Mouse (Mus musculus) G1E (cell line): ENCODE measurements around the gene Mmp24. TPM values are rescaled to one million over a fixed set of nuclear protein-coding genes. Genes with fewer than 3 reads are reported as not detected.

Experiments used
- ATAC-seq: 2 replicates; pipeline ENCODE4 v1.8.0; 2016; ENCODE audit warnings: mild to moderate bottlenecking; ENCODE audit not compliant: insufficient number of reproducible peaks, poor library complexity, low FRiP score, severe bottlenecking; ENCODE audit errors: extremely low read depth
- DNase-seq: peaks from one replicate; pipeline ENCODE4 v3.0.0; 2012; ENCODE audit warnings: low spot score
- H3K27me3 ChIP-seq: 2 replicates; pipeline ENCODE4 v1.6.1; 2012; ENCODE audit warnings: mild to moderate bottlenecking, low read length, inconsistent platforms; ENCODE audit not compliant: insufficient read depth
- H3K36me3 ChIP-seq: replicated peaks from 2 replicates; pipeline ENCODE3; 2012; ENCODE audit warnings: mild to moderate bottlenecking, inconsistent platforms
- H3K4me1 ChIP-seq: 2 replicates; pipeline ENCODE4 v1.6.1; 2012; ENCODE audit warnings: low read depth, low read length, inconsistent platforms, mixed read lengths; ENCODE audit not compliant: insufficient read depth
- H3K4me3 ChIP-seq: 2 replicates; pipeline ENCODE4 v1.5.1; 2012; ENCODE audit warnings: low read depth, mild to moderate bottlenecking, inconsistent platforms, low read length, moderate library complexity, mixed read lengths
- H3K9me3 ChIP-seq: replicated peaks from 2 replicates; pipeline ENCODE4 v1.6.1; 2012; ENCODE audit warnings: inconsistent platforms
- CTCF ChIP-seq: IDR thresholded peaks from 2 replicates; pipeline ENCODE4 v1.5.1; 2012; ENCODE audit warnings: low read depth, low read length, inconsistent platforms, mixed read lengths
- GATA1 ChIP-seq: IDR thresholded peaks from 2 replicates; pipeline ENCODE4 v1.6.1; 2012; ENCODE audit warnings: borderline replicate concordance, low read length, inconsistent platforms, mixed read lengths
- GATA2 ChIP-seq: IDR thresholded peaks from 2 replicates; pipeline ENCODE4 v1.6.1; 2012; ENCODE audit warnings: low read depth, low read length, inconsistent platforms, borderline replicate concordance
- POLR2AphosphoS5 ChIP-seq: IDR thresholded peaks from 2 replicates; pipeline ENCODE4 v1.6.1; 2012; ENCODE audit warnings: low read depth, low read length, inconsistent platforms; ENCODE audit not compliant: insufficient replicate concordance
- TAL1 ChIP-seq: conservative IDR thresholded peaks from 2 replicates; pipeline ENCODE4 v1.6.1; 2012; ENCODE audit warnings: low read depth, low read length, inconsistent platforms, mixed read lengths
- polyA plus RNA-seq: library from polyadenylated mRNA; stranded (reverse); fragments of >175 nt; gene quantifications from 2 replicates; pipeline ENCODE4 v1.2.3, GENCODE M21; 2012
- total RNA-seq, 2 experiments: library from RNA; stranded (forward) in 1 of 2; stranded (reverse) in 1 of 2; fragments of 200-1000 nt in 1 of 2; fragments of >200 nt in 1 of 2; fragmentation: Nextera tagmentation in 1 of 2; gene quantifications; 2 replicates each; pipeline ENCODE4 v1.2.3; 2014 to 2017

Mmp24 gene
- total and polyA plus RNA-seq, 3 experiments = 0.05 TPM; not detected in 2

DNA sequence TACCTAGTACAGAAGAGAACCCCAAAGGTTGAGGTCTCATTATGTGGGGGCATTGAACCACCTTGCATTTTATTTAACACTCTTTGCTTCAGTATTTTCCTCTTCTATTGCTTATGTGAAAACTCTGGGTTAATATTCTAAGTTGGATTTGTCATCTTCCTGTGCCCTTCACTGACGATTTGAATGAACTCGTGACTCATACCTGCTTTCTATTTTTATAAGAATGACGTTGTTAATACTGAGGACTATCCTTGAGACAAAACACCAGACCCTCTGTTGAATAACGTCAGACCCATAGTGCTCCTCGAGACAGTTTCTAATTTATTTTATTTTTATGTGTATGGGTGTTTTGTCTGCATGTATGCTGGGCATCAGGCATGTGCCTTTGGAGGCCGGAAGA is 38.2 kb upstream of the Mmp24 start:
- H3K27me3 ChIP-seq = no peaks in the 10 kb centered on the region; the same call in 1 of the 2 replicates
- DNase-seq (no peak), ATAC-seq (no peak)
- TF ChIP-seq GATA2 (no peak), TAL1 (no peak), CTCF (no peak), POLR2AphosphoS5 (no peak), GATA1 (no peak)
- H3K4me3 ChIP-seq = no peak overlapping the region
- no peaks in the 10 kb centered on the region for H3K36me3 ChIP-seq
- H3K9me3 ChIP-seq = no peaks in the 10 kb centered on the region
- peaks cover 31% of the 10 kb centered on the region for H3K4me1 ChIP-seq

DNA sequence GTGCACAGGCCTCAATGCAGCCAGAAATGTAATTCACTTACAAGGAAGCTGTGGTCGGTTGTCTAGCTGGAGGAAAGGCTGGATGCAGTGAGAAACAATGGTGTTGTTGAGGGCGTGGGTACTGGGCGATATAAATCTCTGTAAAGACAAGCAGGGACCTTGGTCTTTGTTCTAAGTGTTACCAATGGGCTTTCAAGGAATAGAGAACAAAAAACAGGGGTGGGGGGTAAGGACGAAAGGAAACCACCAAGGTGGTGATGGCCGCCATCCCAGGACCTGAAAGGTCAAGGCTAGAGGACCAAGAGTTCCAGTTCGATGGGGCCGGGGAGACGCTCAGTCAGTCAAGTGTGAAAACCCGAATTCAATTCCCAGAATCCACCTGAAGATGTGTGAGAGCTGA is 37.3 kb upstream of the Mmp24 start:
- H3K36me3 ChIP-seq = no peaks in the 10 kb centered on the region
- H3K9me3 ChIP-seq = no peaks in the 10 kb centered on the region
- H3K4me3 ChIP-seq = no peak overlapping the region
- H3K4me1 ChIP-seq = peaks cover 38% of the 10 kb centered on the region
- no peak for ATAC-seq
- H3K27me3 ChIP-seq = peaks cover 4% of the 10 kb centered on the region
- DNase-seq = no peak
- TF ChIP-seq TAL1 (no peak), POLR2AphosphoS5 (no peak), GATA1 (no peak), CTCF (no peak), GATA2 (no peak)

DNA sequence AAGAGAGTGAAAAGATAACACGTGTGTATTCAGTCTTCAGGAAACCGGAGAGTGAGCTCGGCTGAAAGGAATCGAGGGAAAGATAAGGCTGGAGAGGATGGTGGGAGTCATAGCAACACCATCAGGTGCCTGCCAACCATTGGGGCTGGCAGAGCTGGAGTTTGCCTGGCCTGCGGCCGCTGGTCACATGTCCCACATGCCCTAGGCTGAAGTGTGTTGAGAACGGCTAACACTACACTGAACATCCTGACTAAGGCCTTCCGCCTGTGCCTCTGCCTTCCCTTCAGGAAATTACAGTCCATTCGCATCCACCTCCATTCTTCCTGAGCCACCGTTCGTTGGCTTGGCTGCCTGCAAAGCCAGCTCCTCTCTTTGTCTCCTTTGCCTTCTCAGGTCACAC is 32.9 kb upstream of the Mmp24 start:
- DNase-seq = no peak
- Histone ChIP-seq H3K4me3 (peak overlapping the region; percentile 22; the same call in 1 of the 2 replicates), H3K9me3 (no peaks in the 10 kb centered on the region), H3K27me3 (peaks cover 32% of the 10 kb centered on the region), H3K4me1 (peaks cover 53% of the 10 kb centered on the region), H3K36me3 (no peaks in the 10 kb centered on the region)
- TF ChIP-seq TAL1 (no peak), GATA1 (no peak), GATA2 (no peak)
- ATAC-seq = no peak

DNA sequence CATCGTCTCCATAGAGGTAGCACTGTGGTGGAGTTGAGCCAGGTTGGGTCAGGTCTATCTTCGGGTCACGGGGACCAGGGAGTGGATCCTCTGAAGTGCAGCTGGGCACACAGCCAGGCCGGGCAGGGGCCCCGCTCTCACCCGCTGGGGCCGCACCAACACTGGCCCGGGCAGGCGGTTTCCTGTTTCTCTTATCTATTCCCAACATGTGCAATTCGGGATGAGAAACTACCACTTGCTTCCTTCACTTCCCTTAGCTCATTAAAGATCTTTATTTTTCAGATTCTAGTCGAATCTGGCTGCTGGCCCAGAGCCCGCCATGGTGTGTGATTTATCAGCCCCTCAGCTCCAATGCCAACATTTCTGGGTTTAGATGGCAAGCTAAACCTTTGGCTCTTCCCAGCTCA is 32.2 kb upstream of the Mmp24 start:
- no peaks in the 10 kb centered on the region for H3K9me3 ChIP-seq
- peaks cover 47% of the 10 kb centered on the region for H3K4me1 ChIP-seq
- H3K27me3 ChIP-seq = peaks cover 37% of the 10 kb centered on the region
- TF ChIP-seq POLR2AphosphoS5 = no peak
- TF ChIP-seq TAL1 = peak; percentile 38; the same call in 1 of the 2 replicates
- ATAC-seq (peak; percentile 72), DNase-seq (peak; percentile 56)
- no peaks in the 10 kb centered on the region for H3K36me3 ChIP-seq
- peak overlapping the region; percentile 63; the same call in 1 of the 2 replicates for H3K4me3 ChIP-seq

DNA sequence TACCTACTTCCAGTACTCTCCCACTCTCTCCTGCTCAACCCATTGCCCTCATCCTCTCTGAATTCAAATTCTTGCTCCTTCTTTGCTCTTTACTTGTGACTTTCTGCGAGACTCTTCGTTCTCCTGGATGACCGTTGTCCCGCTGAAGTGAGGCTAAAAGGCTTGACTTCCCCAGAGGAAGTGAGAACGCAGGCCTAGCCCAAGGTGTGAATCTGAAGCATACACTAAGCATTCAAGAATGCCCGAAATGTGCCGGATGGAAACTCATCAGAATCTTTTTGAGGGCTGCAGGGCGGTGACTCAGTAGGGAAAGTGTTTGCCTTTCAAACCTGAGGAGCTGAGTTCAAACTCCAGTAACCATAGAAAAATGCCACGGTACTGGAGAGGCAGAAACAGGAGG is 31.8 kb upstream of the Mmp24 start:
- H3K27me3 ChIP-seq = peaks cover 37% of the 10 kb centered on the region
- TF ChIP-seq CTCF (no peak), TAL1 (no peak), GATA1 (no peak), POLR2AphosphoS5 (no peak), GATA2 (no peak)
- ATAC-seq (no peak), DNase-seq (no peak)
- no peak overlapping the region; the same call in 1 of the 2 replicates for H3K4me3 ChIP-seq
- H3K36me3 ChIP-seq = no peaks in the 10 kb centered on the region
- H3K4me1 ChIP-seq = peaks cover 43% of the 10 kb centered on the region
- H3K9me3 ChIP-seq = no peaks in the 10 kb centered on the region

DNA sequence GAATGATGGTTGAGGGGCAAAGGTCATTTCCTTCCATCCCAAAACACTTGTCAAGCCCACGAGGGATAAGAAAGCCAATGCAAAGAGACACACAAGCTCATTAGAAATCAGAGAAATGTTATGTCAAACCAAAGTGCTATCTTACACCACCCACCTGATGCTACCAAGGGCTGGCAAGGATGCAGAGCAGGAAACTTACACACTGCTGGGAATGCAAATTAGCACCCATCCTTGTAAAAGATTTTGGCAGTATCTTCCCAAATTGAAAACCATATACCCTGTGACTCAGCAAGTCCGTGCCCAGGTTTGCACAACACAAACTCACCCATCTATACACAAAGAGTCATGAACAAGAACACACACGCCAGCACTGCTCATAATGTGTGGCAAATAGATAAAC is 29.7 kb upstream of the Mmp24 start:
- ATAC-seq (no peak), DNase-seq (no peak)
- Histone ChIP-seq H3K27me3 (peaks cover 47% of the 10 kb centered on the region), H3K4me3 (no peak overlapping the region), H3K4me1 (peaks cover 36% of the 10 kb centered on the region), H3K9me3 (no peaks in the 10 kb centered on the region), H3K36me3 (no peaks in the 10 kb centered on the region)
- TF ChIP-seq GATA2 (no peak), POLR2AphosphoS5 (no peak), CTCF (no peak)

DNA sequence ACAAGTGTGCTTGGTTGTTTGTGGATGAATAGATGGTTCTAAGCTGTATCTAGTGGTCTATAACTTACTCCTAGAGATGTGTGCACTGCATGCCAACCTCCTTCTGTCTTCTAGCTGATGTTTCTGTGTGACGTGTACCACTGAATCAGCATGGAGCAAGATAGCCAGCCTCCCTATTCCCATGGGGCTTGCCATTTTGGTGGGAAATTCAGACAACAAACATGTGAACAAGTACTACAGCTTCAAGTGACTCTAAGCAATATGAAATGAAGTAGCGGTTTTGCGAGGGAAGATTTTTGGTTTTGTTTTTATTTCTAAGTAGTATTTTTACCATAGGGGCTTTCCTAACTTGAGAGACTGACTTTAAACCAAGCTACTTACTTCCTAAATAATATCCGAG is 25.7 kb upstream of the Mmp24 start:
- Histone ChIP-seq H3K4me1 (peaks cover 24% of the 10 kb centered on the region), H3K27me3 (peaks cover 76% of the 10 kb centered on the region), H3K9me3 (no peaks in the 10 kb centered on the region), H3K36me3 (no peaks in the 10 kb centered on the region), H3K4me3 (no peak overlapping the region)
- ATAC-seq (no peak), DNase-seq (no peak)
- TF ChIP-seq CTCF (no peak), GATA1 (no peak), POLR2AphosphoS5 (no peak), TAL1 (no peak), GATA2 (no peak)
